Mouse (Mus musculus): ENCODE data around the gene Isl1. TPM values are rescaled to one million over a fixed set of nuclear protein-coding genes. Genes with fewer than 3 reads are reported as not detected.

Isl1 gene
- 1 to 10 TPM; 1.2 to 1.6 TPM for total RNA-seq (2021)
- long read RNA-seq, experiment 1, partial matches to known transcripts: 0 of 1 reads
- long read RNA-seq, experiment 1, other reads (novel, unspliced or antisense): 0 of 1 reads
- long read RNA-seq, experiment 2, partial matches to known transcripts: 0 of 1 reads
- long read RNA-seq, experiment 2, other reads (novel, unspliced or antisense): 0 of 1 reads

DNA sequence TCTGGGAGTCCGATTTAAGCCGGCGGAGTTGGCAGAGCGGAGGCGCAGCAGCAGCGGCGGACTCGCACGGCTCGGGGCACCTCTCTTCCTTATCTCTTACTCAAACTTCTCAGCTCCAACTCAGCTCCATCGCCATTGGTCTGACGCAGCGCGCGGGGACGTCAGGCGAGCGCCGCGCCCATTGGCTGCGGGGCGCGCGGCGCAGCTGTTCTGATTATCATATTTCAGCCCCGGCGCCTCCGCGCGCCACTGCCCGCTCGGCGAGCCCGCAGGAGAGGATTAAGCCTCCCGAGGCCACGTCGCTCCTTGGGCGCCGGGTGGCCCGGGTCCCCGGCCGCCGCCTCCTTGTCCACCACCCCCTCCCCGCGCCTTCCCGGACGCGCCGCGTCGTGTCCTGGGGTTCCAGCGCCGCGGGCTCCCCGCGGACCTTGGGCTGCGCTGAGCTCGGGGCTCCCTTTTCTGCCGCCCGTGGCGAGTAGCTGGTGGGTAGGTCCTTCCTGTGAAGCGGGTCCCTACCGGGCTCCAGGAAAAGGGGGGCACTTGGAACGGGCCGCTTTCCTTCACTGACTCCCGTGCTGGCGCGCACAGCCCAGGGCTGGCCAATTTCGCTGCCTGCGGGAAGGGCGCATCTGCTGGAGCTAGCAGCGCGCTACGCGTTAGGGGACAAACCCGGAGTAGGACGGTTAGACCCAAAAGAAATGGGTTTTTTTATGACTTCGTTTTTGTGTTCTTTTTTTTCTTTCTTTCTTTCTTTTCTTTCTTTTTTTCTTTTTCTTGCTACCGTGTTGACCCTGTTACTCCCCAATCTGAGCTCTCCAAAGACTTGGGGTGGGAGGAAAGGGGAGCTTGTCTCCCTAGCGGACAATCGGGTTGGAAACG lies at the start of gene Isl1:
Gene Isl1 (minus strand): TSS at position 106 of the 879 bp plus-strand sequence.
- peak; percentile 56 to 78 for DNase-seq (ENCODE audit: low spot score in 2 of 2)

DNA sequence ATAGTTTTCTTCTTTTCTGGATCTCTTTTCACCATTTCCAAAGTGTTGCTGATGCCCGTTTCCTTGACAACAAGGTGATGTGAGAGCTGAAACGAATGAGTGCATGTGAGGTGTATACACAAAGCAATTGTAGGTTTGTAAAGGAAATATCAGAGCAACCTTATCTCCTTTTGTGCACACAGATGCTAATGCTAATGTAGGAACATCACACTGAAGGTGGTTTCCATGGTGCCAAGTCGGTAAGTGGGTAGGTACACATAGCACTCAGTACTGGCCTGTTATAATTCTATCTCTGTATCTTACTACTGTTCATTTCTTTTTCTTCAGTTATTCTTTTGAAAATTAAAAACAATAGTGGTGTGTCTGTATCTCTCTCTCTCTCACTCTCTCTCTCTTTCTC lies 26.3 kb upstream of the Isl1 start:
- no peak for DNase-seq (ENCODE audit: low spot score in 2 of 2)

DNA sequence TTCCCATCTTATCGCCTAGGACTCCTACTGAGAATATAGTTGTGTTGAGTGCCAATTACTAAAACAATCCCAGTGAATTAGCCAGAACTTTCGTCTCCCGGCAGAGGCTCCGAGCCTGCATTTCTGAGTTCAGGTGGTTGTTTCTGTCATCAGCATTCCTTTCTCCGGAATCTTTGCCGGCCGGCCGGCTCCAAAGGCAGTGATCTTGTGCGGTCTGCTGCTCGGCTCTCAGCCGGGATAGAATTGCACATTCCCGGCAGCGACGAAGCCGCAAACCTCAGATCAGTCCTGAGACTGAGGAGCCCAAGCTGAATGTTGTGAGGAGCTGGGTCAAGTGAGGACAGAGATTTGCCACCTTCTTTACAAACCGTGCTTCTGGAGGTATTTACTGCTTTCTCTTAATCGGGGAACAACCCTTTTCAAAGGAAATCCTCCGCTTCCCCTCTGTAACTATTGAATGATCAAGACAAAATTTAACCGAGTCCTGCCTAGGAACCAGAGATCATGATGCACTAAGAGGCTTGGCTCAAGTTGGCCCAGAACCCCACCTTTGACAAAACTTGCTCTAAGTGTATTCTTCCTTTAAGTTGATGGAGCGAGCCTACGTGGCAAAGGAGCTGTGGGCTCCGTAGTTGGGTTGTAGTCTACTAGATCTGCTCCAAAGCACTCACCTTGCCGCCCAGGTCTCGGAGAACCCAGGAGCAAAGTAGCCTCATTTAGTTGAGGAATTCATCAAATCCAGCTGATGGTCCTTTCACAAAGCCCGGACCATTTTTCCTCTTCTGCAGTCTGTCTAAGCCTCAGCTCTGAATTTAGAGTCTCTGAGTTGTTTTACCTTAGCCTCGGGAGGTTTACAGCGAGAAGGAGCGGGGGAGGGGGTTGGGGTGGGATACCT lies 4.4 kb upstream of the Isl1 start:
- DNase-seq (ENCODE audit: low spot score in 2 of 2): no peak

GRCm38 (mm10) chr13:116311871-116312720 lies 2.6 kb upstream of the Isl1 start:
- DNase-seq (ENCODE audit: low spot score in 2 of 2): no peak

DNA sequence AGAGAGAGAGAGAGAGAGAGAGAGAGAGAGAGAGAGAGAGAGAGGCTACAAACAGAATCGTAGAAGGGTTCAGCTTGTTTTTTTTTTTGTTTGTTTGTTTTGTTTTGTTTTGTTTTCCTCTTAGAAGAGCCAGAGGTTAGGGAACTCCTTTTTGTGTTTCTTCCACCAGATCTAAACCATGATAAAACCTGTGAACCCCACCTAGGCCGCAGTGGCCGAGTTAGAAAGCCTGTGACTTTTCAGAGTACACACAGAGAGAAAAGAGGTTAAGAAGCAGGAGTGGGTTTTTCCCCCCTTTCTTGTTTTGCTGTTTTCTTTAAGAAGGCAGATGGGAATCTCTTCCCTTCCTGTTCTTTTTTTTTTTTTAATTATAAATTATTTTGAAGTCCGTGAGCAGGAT lies 1.5 kb upstream of the Isl1 start:
- DNase-seq (ENCODE audit: low spot score in 2 of 2): no peak

DNA sequence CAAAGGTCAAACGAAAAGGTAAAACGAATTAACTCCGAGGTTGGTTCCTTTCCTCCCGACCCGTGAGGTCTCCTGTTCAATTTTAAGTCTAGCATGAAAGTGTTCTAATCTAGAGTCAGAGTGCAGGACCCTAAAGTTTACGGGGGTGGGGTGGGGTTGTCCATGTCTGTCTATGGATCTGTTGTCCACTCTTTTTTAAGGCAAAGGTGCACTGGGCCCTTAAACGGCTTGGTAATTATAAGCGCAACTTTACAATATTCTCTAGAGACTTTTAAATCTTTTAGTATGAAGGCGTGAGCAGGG lies 925 bp upstream of the Isl1 start:
- DNase-seq (ENCODE audit: low spot score in 2 of 2): no peak

DNA sequence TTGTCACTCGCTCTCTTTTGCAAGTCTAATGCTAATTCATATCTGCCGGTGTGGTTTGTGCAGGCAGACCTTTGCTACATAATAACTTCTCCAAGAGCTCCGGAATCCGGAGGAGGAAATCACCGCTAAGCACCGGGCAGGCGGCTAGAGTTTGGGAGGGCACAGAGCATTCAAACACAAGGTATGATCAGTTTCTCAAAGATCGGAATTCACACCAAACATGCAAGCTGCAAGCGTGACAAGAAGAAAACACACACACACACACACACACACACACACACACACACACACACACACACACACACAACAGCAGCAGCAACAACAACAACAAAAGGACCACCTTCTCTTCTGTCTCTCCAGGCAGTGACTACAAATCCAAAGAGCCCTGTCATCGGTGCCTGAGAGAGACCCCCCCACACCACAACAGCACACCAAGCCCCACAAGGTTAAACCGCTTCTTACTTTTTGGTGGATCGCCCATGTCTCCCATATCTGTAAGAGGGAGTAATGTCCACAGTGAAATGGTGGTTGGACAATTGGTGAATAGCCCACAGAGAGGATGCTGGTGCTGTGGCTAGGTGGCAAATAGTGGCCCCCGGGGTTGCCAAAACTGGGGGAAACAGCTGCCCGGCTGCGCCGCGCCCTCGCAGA lies 431 bp downstream of the Isl1 start:
- DNase-seq (ENCODE audit: low spot score in 2 of 2): no peak

DNA sequence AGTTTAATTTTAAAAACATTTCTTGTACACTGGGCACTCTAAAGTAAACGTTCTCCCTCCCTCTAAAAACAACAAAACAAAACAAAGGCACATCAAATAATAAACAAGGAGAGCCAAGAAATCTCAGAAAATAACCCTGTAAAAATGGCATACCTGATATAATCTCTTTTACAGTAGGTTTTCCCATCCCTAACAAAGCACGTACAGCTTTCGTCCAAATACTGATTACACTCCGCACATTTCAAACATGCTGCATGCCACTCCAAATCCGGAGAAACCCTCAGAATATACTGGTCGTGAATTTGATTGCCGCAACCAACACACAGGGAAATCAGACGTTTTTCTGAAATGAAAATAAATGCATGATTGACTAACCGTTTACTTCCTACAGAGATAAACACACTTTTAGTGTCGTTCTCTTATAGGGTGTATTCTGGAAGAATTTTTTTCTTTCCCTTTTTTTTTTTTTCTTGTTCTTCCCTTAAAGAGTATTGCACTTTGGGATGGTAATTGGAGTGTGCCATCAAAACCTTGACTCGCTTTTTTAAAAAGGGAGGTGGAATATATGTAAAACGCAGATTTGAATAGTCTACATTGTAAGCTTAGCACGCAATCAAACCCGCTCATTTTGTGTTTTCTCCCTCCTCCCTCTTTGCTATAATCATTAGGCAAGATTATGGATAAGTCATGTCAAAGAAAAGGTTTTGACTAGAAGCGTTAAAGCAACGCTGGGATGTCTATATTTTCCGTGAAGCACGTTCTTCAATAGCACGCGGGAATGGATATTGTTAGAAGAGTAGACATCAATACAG lies 1.2 kb downstream of the Isl1 start:
- no peak for DNase-seq (ENCODE audit: low spot score in 2 of 2)

DNA sequence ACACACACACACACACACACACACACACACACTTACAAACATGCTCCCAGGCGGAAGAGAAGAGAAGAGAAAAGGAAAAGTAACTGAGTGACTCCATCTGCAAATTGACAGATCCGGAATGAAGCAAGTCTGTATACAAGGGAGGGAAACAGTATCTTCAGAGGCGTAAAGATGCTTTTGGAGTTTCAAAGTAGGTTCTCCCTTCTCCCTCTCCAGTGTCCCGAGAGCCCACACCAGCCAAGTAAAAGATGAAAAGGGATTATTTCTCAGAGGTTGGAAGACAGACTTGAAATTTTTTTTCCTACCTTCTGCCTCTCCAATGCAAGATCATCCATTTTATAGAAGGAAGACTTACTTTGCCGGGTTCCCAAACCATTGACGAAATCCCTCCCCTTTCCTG lies 2.9 kb downstream of the Isl1 start:
- no peak for DNase-seq (ENCODE audit: low spot score in 2 of 2)

GRCm38 (mm10) chr13:116305721-116306120 lies 3.8 kb downstream of the Isl1 start:
- no peak for DNase-seq (ENCODE audit: low spot score in 2 of 2)

DNA sequence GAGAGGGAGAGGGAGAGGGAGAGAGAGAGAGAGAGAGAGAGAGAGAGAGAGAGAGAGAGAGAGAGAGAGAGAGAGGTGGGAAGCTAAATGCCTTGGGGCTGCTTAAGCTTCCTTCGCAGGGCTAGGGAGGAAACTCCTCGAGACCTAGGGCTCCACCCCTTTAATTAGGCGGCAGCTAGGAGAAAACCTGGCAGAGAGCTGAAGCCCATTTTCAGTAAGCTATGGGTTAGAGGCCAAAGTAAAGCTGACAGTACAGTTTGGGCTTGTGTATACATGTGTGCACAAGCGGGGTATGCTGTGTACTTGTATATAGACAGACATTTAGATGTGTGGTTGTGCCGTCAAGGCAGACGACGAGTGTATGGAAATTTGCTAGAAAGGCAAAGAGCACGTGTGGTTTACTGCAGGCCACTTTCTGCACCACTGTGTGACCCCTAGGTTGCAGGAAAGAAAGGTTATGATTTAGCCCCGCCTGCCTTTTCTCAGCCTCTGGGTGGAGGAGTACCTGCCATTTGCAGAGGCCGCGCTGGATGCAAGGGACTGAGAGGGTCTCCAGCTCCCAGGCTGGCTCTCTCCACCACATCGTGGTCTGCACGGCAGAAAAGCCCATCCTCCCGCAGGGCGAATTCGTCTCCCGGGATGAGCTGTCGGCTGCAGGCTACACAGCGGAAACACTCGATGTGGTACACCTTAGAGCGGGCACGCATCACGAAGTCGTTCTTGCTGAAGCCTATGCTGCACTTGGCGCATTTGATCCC lies 4.6 kb downstream of the Isl1 start:
- DNase-seq (ENCODE audit: low spot score in 2 of 2): no peak

GRCm38 (mm10) chr13:116303766-116304165 lies 5.7 kb downstream of the Isl1 start:
- DNase-seq (ENCODE audit: low spot score in 2 of 2): no peak

GRCm38 (mm10) chr13:116302861-116303260 lies 6.6 kb downstream of the Isl1 start:
- no peak for DNase-seq (ENCODE audit: low spot score in 2 of 2)

- no peak for DNase-seq (ENCODE audit: low spot score in 2 of 2)
Measured at GRCm38 (mm10) chr13:116301706-116302105, 7.8 kb downstream of the Isl1 start.

GRCm38 (mm10) chr13:116299241-116299640 lies 10.2 kb downstream of the Isl1 start:
- DNase-seq (ENCODE audit: low spot score in 2 of 2): no peak

DNA sequence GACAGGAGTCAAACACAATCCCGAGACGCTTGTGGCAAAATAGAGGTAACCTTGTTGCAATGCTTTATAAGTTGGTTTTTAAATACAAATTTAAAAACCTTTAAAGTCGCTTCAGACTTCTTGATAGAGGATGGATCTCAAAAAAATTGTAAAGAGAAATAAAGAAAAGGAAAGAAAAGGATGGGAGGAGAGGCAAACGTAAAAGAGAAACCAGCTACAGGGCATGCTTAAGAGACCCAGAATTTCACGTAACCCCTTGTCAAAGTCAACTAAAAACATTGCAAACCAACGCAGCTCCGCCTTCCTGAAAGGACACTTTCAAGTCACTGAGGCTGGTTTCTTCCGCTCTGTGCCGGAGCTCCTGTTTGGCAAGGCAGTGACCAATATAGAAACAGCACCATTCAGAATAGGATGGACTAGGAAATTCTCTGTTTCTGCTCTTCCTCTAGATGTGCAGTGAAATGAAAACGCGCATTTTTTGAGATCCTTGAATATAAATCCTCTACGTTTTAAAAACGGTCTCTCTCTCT lies 10.8 kb downstream of the Isl1 start:
- DNase-seq (ENCODE audit: low spot score in 2 of 2): no peak

DNA sequence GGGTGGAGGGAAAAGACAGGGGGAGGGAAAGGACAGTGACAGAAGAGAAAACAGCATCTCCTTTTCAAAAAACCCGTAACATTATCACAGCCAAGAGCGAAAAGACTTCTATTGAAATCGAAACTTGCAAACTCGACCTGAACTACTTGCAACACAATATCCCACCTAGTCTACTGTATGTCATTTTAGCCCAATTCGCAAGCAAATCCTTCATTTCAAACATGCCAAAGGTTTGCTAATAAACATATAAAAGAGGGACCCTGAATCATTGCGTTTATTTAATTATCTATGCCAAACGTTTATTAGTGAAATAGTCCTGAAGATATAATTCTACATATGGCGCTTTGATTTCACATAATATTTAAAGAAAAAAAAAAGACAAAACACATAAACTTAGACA lies 11.5 kb downstream of the Isl1 start:
- DNase-seq (ENCODE audit: low spot score in 2 of 2): no peak

GRCm38 (mm10) chr13:116297048-116297811 lies 12.3 kb downstream of the Isl1 start:
- no peak for DNase-seq (ENCODE audit: low spot score in 2 of 2)

Data from gastrocnemius, postnatal 4 days (tissue).